Comparison of ENCODE assay signal across 15 mouse cellular contexts in genomic region chr7:46829911-46830310, GRCm38 (mm10). TPM values are rescaled to one million over a fixed set of nuclear protein-coding genes. Genes with fewer than 3 reads are reported as not detected.
DNase-seq lines count a peak whose midpoint lies in the region; ATAC-seq lines count a peak whose summit lies in the region.
"Had no signal": no experiment of that assay in that cellular context is flagged by ENCODE, and none has a peak within 500 bp of the region (broad histone marks: within the 10 kb centered on the region; RNA-seq: fewer than 3 reads in every experiment).

No protein-coding gene starts in this region.

- H3K9me3 ChIP-seq in liver, embryonic 12.5 days (replicated peaks): no peaks in the 10 kb centered on the region
- no peaks in the 10 kb centered on the region for H3K9me3 ChIP-seq in midbrain, embryonic 10.5 days (replicated peaks)

- no peaks in the 10 kb centered on the region for H3K27me3 ChIP-seq in liver, embryonic 12.5 days (replicated peaks)
- H3K27me3 ChIP-seq in midbrain, embryonic 10.5 days (ENCODE audit: low read depth, poor library complexity, severe bottlenecking): no peaks in the 10 kb centered on the region

- H3K4me2 ChIP-seq in liver, embryonic 12.5 days: no peak overlapping the region

- peaks cover 58% of the 10 kb centered on the region for H3K4me1 ChIP-seq in liver, embryonic 12.5 days
- peaks cover 15% of the 10 kb centered on the region for H3K4me1 ChIP-seq in midbrain, embryonic 10.5 days

- peak; percentile 90 for DNase-seq in heart, adult 11 months
- no peak for DNase-seq in heart, adult 9 months (ENCODE audit: low spot score in 2 of 2)
- peak; percentile 52 for DNase-seq in ovary, postnatal 36 days (ENCODE audit: low spot score)
- DNase-seq in ovary, postnatal 10 days (ENCODE audit: low spot score): no peak
- no peak for DNase-seq in lung, postnatal 36 days
- no peak for DNase-seq in midbrain, embryonic 10.5 days (ENCODE audit: low spot score)
- DNase-seq in right cerebral cortex, postnatal 14 days: no peak
- DNase-seq: forebrain, postnatal 0 days; heart, postnatal 36 days; left cerebral cortex, postnatal 4 days; midbrain, embryonic 14.5 days; thymus, postnatal 14 days had no signal

- no peak overlapping the region for H3K4me3 ChIP-seq in liver, embryonic 12.5 days
- no peak overlapping the region for H3K4me3 ChIP-seq in midbrain, embryonic 10.5 days

- WGBS in liver, embryonic 12.5 days (ENCODE audit: insufficient replicate concordance): 76% methylated on average over 12 of the region's 12 CpGs
- WGBS in midbrain, embryonic 10.5 days: 93% methylated on average over 12 of the region's 12 CpGs

- H3K27ac ChIP-seq in liver, embryonic 12.5 days: peak overlapping the region; percentile 67
- no peak overlapping the region for H3K27ac ChIP-seq in midbrain, embryonic 10.5 days (replicated peaks)

- no peaks in the 10 kb centered on the region for H3K36me3 ChIP-seq in liver, embryonic 12.5 days
- no peaks in the 10 kb centered on the region for H3K36me3 ChIP-seq in midbrain, embryonic 10.5 days

- no peak overlapping the region for H3K9ac ChIP-seq in liver, embryonic 12.5 days
- H3K9ac ChIP-seq: forebrain, postnatal 0 days had no signal

- peak; percentile 30 for ATAC-seq in liver, embryonic 12.5 days
- ATAC-seq: forebrain, postnatal 0 days; inflammation-experienced regulatory T-cells, adult 6 months had no signal

RNA-seq across cellular contexts. Expression of gene Ldha, which starts 11.4 kb away (rescaled TPM):
- 1,680 and 1,789 TPM in 2 replicates for polyA plus RNA-seq in liver, embryonic 12.5 days (2016; fragmentation: Nextera tagmentation; extraction: Ambion mirVana)
- polyA plus RNA-seq in midbrain, embryonic 10.5 days (2016; fragmentation: Nextera tagmentation; extraction: Ambion mirVana): 2,560 and 3,667 TPM in 2 replicates

RNA-seq across cellular contexts. Expression of gene Ldhc, which starts 31.1 kb away (rescaled TPM):
- polyA plus RNA-seq in liver, embryonic 12.5 days (2016; fragmentation: Nextera tagmentation; extraction: Ambion mirVana): 0.15 and 0.22 TPM in 2 replicates
- polyA plus RNA-seq in midbrain, embryonic 10.5 days (2016; fragmentation: Nextera tagmentation; extraction: Ambion mirVana): 0.12 TPM in 1 of 2 replicates, not detected in the other
- polyA plus RNA-seq: forebrain, postnatal 0 days; inflammation-experienced regulatory T-cells, adult 6 months; neural tube, embryonic 11.5 days had no signal

RNA-seq across cellular contexts. Expression of gene Gtf2h1, which starts 34.0 kb away (rescaled TPM):
- 56.4 and 59.0 TPM in 2 replicates for polyA plus RNA-seq in liver, embryonic 12.5 days (2016; fragmentation: Nextera tagmentation; extraction: Ambion mirVana)
- 50.0 and 53.5 TPM in 2 replicates for polyA plus RNA-seq in midbrain, embryonic 10.5 days (2016; fragmentation: Nextera tagmentation; extraction: Ambion mirVana)

RNA-seq across cellular contexts. Expression of gene Hps5, which starts 34.0 kb away (rescaled TPM):
- 9.7 and 10.7 TPM in 2 replicates for polyA plus RNA-seq in liver, embryonic 12.5 days (2016; fragmentation: Nextera tagmentation; extraction: Ambion mirVana)
- 16.3 and 22.3 TPM in 2 replicates for polyA plus RNA-seq in midbrain, embryonic 10.5 days (2016; fragmentation: Nextera tagmentation; extraction: Ambion mirVana)

Comparison
In these comparisons a context has a peak if more than half of its experiments do, and no peak if none do; other contexts are left out.
1. DNase-seq: peak in heart, adult 11 months (single experiment) and ovary, postnatal 36 days (single experiment); none in heart, adult 9 months (0 of 2), ovary, postnatal 10 days (single experiment), lung, postnatal 36 days (single experiment), midbrain, embryonic 10.5 days (single experiment) and right cerebral cortex, postnatal 14 days (single experiment).